Mouse (Mus musculus) retina, postnatal 7 days (tissue): ENCODE measurements at regions not wholly inside any gene's neighbourhood (a gene's known extent, or its start where the extent isn't known, plus 50 kb on each side); places are given as distances from the start of the nearest gene placed in this dataset.

Experiments used
- DNase-seq: peaks from one replicate; pipeline ENCODE4 v3.0.0-alpha.2; 2012; ENCODE audit warnings: low read depth, low spot score

DNA sequence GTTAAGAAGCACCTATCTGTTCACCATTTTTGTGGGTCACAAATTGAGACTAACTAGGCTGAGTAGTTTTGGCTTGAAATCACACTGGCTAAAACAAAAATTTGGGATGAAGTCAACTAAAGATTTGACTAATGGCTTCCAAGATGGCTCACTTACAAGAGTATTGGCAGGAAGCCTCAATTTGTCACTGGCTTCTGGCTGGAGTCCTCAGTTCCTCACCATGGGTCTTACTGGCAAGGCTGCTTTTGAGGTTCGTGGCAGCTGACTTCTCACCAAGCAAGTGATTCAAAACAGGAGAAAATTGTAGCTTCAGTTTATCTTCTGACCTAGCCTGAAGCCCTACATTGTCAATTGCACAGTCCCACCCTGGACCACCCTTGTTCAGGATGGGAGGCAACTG is 250.0 kb upstream of the Nbea start:
- no peak for DNase-seq

GRCm38 (mm10) chr3:56427201-56427600 is 243.7 kb upstream of the Nbea start:
- DNase-seq, result peak; percentile 21

DNA sequence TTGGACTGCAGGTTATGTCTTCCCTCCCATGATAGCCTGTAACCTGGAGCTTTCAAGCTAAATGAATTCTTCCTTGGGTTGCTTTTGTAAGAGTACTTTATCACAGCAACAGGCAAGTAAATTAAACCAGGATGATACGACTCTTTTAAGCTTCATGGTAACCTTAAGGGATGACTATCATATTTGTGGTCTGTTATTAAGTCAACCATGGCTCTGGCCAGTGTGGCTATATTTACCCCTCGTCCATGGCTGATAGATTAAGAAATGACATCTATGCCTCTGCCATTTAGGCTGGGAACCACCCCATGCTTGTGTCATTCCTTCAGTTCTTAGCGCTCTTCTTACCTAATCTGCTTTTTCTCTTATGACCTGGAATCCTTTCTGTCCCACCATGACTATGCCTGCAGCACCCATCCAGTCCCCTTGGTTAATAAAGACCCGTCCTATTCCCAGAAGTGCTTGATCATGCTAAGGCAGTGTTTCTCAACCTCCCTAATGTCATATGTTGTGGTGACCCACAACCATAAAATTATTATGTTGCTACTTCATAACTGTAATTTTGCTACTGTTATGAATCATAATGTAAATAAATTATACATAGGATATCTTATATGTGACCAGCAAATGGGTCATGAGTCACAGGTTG is 214.5 kb upstream of the Nbea start:
- DNase-seq, result no peak

DNA sequence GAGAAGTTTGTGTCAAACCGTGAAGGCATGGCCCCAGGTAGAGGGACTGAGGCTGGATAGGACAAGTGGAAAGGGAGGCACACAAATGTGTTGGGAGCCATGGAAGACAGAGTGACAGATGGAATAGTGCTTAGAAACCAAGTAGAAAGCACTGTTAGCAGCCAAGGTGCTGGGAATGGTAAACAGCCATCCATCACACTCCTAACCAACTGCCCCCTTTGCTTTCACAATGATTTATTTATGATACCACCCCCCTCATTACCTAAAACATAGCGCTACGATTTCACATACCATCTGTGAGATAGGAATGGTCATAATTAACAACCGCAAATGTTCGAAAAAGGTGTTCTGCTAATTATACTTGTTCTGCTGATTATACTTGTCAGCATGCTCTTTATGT is 209.6 kb upstream of the Nbea start:
- DNase-seq, result no peak

DNA sequence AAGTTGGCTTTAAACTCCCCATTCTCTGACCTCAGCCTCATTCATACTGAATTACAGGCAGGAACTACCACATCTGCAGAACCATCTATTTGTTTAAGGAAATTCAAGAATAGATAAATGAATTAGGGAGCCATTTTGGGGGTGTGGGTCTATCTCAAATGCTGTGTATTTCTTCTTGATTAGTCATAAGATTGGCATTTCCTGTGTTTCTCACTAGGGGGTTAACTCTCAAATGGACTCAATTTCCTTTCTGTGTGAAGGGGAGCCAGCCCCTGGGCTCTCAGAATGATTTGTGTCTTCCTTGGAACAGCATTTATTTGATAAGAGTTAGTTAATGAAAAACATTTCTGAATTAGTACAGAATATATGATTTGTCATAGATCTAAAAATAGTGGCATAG is 196.8 kb upstream of the Nbea start:
- no peak for DNase-seq

DNA sequence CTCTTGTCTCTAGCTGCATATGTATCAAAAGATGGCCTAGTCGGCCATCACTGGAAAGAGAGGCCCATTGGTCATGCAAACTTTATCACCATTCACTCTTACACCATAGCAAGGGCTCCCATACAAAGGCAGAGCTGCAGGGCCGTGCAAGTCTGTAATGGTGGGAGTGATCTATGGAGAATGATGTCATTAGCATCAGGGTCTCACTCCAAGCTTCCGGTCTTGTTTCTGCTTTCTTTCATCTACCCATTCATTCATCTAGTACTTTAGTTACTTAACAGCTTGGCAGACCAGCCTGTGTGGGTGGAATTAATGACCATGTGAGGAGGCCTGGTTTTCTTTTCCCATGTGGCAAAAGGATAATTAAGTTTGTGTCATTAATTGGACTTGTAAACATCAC is 196.0 kb upstream of the Nbea start:
- no peak for DNase-seq

GRCm38 (mm10) chr3:56362543-56362942 is 179.0 kb upstream of the Nbea start:
- no peak for DNase-seq

- no peak for DNase-seq
These were observed 173.7 kb upstream of the Nbea start for GRCm38 (mm10) chr3:56357035-56357701.

- DNase-seq, result no peak
These were observed 172.8 kb upstream of the Nbea start for GRCm38 (mm10) chr3:56356163-56356882.
